Mouse (Mus musculus) spleen, adult 2 months (tissue): Measurements from ENCODE around the gene D630003M21Rik.

Experiments
- CTCF ChIP-seq: fragments of 200-500 bp; IDR thresholded peaks from 2 replicates; pipeline ENCODE4 v1.5.1; 2011; ENCODE audit warnings: mild to moderate bottlenecking, inconsistent platforms; ENCODE audit not compliant: insufficient read depth, insufficient read length, insufficient replicate concordance; ENCODE audit errors: extremely low read depth
- POLR2A ChIP-seq: fragments of 200-500 bp; IDR thresholded peaks from 2 replicates; pipeline ENCODE4 v1.6.1; 2011; ENCODE audit warnings: low read depth, low read length, inconsistent platforms

- TF ChIP-seq CTCF (no peak), POLR2A (no peak)
These were observed 88.4 kb downstream of the D630003M21Rik start for GRCm38 (mm10) chr2:158140664-158141063.
